Mouse (Mus musculus) retina, postnatal 7 days (tissue): ENCODE results near the gene Zdhhc7.

ENCODE experiments used
- DNase-seq: peaks from one replicate; pipeline ENCODE4 v3.0.0-alpha.2; 2012; ENCODE audit warnings: low read depth, low spot score

The Zdhhc7 gene

GRCm38 (mm10) chr8:120071684-120072083 lies 29.6 kb downstream of the Zdhhc7 start:
- peak; percentile 68 for DNase-seq

DNA sequence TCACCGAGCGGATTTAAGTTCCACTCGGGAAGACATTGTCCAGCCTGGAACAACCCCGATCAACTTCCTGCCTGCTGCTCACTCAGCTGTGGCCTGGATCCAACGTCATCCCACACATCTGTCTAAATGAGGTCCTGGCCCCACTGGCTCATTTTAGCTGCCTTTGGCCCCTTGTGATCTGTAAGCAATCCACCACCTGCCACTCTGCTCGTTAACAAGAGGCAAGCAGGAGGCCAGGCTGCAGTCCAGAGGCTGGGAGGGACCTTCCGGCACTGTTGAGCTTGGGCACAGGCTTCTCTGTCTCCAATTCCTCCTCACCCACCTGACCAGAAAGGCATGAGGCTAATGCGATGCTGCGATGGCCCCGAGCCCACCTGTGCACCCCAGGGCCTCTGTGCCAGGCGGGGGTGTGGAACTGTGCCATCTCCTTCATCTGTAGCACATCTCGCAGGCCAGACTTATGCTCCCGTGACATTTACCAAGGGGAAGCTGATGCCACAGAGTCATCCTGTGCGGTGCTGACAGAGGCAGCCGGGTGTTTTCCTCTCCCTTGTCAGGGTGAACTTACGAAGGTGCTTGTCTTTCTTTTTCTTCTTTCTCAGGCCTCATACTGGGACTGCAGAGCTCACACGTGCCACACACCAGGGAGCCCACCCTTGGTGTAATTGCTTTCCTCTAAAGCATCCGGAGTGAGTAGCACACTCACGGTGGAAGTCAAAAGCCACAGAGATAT lies 33.2 kb downstream of the Zdhhc7 start:
- no peak for DNase-seq

GRCm38 (mm10) chr8:120066226-120066625 lies 35.1 kb downstream of the Zdhhc7 start:
- no peak for DNase-seq

DNA sequence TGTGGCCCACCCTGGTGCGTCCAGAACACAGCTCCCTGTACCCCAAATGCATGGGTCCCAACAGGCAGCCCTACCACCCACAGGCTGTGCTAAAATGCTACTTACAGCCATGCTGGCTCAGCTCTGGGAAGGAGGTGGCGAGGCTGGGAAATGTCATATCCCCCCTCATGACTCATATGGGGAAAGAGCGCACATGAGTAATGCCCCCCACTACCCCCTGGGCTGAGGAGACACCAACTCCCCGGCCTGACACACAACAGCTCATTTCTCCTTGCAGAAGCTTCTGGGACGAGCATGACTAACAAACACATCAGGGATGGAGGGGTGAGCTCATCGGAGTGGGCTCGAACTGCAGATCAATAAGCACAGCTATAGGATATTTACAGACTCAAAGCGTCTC lies 35.7 kb downstream of the Zdhhc7 start:
- DNase-seq: no peak

- DNase-seq: no peak
These were observed 38.0 kb downstream of the Zdhhc7 start for GRCm38 (mm10) chr8:120063326-120063725.

DNA sequence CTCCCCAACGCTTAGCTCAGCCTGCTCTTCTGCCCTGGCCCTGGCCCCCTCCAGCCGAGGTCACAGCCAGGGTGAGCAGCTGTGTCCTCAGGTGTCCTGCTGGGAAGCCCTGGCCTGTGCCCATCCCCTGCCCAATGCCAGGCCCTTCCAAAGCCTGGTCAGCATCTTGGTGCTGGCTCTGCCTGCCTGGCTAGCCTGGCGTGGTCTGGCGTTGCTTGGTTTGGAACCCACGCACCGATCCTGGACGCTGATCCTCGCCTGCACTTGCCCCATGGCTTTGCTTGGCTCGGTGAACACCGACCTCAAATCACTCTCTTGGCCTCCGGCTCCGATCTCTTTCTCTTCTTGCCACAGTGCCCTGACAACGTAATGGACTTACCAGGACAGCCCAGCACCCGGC lies 38.5 kb downstream of the Zdhhc7 start:
- no peak for DNase-seq

GRCm38 (mm10) chr8:120057078-120057477 lies 44.2 kb downstream of the Zdhhc7 start:
- DNase-seq: no peak

GRCm38 (mm10) chr8:120054833-120055232 lies 46.4 kb downstream of the Zdhhc7 start:
- DNase-seq: no peak

GRCm38 (mm10) chr8:120052318-120052717 lies 49.0 kb downstream of the Zdhhc7 start:
- DNase-seq: no peak

GRCm38 (mm10) chr8:120051908-120052307 lies 49.4 kb downstream of the Zdhhc7 start:
- no peak for DNase-seq

GRCm38 (mm10) chr8:120051006-120051405 lies 50.3 kb downstream of the Zdhhc7 start:
- DNase-seq: no peak

DNA sequence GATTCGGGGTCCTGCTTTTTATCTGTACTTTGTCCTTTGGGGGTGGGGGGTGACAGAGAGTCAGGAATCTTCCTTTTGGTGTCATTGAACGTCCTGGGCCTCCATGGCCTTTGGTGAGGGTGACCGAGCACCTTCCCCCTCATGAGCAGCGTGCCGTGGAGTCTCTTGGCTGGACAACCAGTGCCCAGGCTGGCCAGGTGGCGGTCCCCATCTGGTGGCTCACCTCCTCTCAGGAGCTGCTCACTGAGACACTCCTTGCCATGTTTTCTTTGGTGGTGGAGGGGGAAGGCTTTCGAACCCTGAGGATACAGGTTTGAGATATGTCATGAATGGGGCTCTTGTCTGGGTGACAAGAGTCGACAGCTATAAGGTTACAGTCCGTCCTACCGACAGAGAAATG lies 50.9 kb downstream of the Zdhhc7 start:
- DNase-seq: no peak

GRCm38 (mm10) chr8:120049949-120050348 lies 51.3 kb downstream of the Zdhhc7 start:
- no peak for DNase-seq

- DNase-seq: no peak
These were observed 54.8 kb downstream of the Zdhhc7 start for GRCm38 (mm10) chr8:120046258-120047020.

- DNase-seq: no peak
These were observed 55.8 kb downstream of the Zdhhc7 start for GRCm38 (mm10) chr8:120045471-120045870.

GRCm38 (mm10) chr8:120044907-120045306 lies 56.4 kb downstream of the Zdhhc7 start:
- no peak for DNase-seq

DNA sequence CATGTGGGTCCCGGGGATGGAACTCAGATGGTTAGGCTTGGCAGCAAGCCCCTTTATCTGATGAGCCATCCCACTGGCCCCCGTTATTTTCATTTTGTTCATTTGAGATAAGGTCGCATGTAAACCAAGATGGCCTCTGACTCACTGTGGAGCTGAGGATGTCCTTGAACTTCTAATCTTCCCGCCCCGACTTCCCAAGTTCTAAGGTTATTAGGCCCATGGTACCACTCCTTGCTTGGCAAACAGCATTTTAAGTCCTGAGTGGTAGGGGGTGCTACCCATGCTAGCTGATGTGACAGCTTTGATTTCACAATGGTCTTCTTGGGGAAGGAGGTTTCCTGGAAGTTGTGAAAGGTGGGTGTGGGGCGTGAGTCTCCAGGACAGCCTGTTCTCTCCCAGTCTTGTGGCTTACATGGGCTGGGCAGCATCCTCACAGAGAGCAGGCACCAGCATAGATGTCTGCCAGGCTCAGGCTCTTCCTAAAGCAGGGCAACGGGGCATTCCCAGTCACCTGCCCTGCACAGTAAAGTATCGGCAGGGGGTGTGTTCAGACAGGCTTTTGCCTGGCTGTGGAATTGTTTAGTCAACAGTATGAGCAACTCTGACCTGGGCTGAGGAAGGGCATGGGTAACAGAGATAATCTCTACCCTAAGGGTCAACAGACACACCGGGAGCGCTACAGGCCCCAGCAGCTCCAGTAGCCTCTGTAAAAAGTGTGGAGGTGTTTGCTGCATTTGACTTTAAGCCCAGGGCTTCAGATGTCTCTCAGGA lies 58.6 kb downstream of the Zdhhc7 start:
- no peak for DNase-seq

- DNase-seq: no peak
These were observed 60.4 kb downstream of the Zdhhc7 start for GRCm38 (mm10) chr8:120040861-120041260.

DNA sequence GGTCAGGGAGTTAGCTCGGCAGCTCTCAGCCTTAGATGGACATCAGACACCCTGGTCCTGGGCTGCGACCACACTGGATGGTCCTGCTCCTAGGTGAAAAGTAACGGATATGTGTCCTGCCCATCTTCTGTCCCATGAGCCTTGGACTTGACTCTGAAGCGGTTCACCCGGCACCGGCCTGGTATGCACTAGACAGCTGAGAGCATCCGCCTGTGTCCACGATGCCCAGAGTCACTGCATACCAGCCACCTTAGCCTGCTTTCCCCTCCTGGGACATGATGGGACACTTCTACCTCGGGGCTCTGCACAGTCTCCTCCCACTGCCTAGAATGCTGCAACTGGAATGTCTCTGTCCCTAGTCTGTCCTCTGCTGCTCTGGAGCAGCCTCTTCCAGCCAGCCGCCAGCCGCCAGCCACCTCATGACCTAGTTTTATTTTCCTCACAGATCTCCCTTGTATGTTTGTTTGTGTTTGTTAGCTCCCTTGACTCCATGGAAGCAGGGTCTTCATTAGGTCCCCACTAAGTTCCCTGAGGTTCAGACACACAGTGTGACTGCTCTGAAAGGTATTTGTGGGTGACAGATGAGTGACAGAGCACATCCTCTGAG lies 61.9 kb downstream of the Zdhhc7 start:
- no peak for DNase-seq

DNA sequence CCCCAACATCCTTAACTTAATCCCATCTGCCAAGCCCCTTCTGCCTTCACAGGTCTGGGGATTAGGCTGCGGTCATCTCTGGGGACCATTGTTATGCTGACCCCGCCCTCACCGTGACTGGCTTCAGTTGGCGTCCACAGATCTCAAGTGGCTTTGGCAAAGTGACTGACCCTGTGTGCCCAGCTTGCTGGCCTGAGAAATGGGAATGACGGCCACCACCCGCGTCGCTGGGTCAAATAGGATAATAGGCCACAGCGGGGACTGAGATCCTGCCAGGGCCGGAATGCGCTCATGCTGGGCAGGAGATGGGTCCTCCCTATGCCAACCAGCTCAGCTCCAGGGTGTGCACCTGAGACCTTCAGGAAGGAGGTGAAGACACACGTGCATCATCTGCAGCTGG lies 62.5 kb downstream of the Zdhhc7 start:
- no peak for DNase-seq

DNA sequence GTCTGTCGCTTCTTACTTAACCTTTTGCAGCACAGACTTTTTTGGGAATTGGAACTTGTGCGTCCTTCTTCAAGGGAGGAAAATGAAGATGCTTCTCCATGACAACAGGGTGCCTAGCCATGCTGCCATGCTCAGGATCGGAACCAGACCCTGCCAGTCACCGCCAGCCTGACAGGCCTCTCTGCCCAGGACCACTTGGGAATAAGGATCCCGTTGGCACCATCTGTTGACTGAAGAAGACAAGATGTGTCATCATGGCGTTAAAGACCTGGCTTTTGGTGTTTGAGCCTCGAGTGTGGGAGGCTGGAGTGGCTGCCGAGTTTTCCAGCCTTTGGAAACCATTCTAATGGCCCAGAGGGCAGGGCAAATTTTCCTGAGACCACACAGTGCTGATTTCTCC lies 63.7 kb downstream of the Zdhhc7 start:
- DNase-seq: no peak

DNA sequence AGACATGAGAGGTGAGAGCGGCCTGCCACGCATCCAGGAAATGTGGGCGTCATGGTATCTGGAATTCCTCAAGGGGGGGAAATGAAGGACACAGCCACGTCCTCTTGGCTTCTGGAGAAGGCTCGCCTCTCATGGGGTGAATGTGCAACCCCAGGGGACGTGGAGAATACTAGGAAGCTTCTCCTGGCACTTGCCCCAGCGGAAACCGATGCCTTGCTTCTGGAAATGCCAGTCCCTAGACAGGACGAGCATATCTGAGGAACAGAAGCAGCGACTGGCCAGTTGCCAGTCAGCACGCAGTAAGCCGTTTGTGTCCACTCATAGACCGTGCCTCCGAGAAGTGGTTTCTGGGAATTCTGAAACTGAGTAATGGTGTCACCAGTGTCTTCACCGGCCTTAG lies 64.1 kb downstream of the Zdhhc7 start:
- DNase-seq: no peak
